Mouse (Mus musculus): ENCODE results near the gene 4833439L19Rik. TPM values are rescaled to one million over a fixed set of nuclear protein-coding genes. Genes with fewer than 3 reads are reported as not detected.

4833439L19Rik gene
- total RNA-seq, 1 experiment, result 52.8 TPM

- TF ChIP-seq MAFK (IDR thresholded peaks at IDR 0.05; ENCODE audit: insufficient read depth, low read depth, low read length) (no peak), ZNF384 (IDR thresholded peaks at IDR 0.05; ENCODE audit: low read depth, low read length) (no peak), HCFC1 (IDR thresholded peaks at IDR 0.05; ENCODE audit: borderline replicate concordance, insufficient read depth, low read length) (no peak), ZC3H11A (IDR thresholded peaks at IDR 0.05; ENCODE audit: borderline replicate concordance, low read depth, low read length) (no peak), CHD2 (IDR thresholded peaks at IDR 0.05; ENCODE audit: low read depth, low read length) (no peak)
- in situ Hi-C loops (cut with MboI; ENCODE audit: low sequenced_read_pairs in 2 of 2, unreplicated experiment in 2 of 2), result no loop called here
- peaks cover 59% of the 10 kb centered on the region for H3K36me3 ChIP-seq (ENCODE audit: control insufficient read depth, insufficient read depth, low read length, poor library complexity, severe bottlenecking)
Measured at GRCm38 (mm10) chr13:54556176-54556575, 9.1 kb downstream of the 4833439L19Rik start.

GRCm38 (mm10) chr13:54548036-54548435 is 17.2 kb downstream of the 4833439L19Rik start:
- DNase-seq (ENCODE audit: low read depth, low spot score), result no peak
- Histone ChIP-seq H3K4me3 (ENCODE audit: insufficient read depth in 1 of 2, low read depth in 1 of 2, low read length in 2 of 2, poor library complexity in 1 of 2, severe bottlenecking in 1 of 2) (no peak overlapping the region), H3K9me3 (ENCODE audit: control insufficient read depth, insufficient read depth, low read depth, low read length) (no peaks in the 10 kb centered on the region), H3K36me3 (ENCODE audit: control insufficient read depth, insufficient read depth, low read length, poor library complexity, severe bottlenecking) (peaks cover 27% of the 10 kb centered on the region), H3K27ac (ENCODE audit: insufficient read depth, low read depth, low read length, poor library complexity, severe bottlenecking) (no peak overlapping the region), H3K9ac (ENCODE audit: insufficient read depth, low read depth, low read length, poor library complexity, severe bottlenecking) (no peak overlapping the region), H3K4me1 (ENCODE audit: control insufficient read depth in 2 of 2, insufficient read depth in 2 of 2, low read length in 2 of 2, poor library complexity in 1 of 2) (no peaks in the 10 kb centered on the region)
- TF ChIP-seq CHD2 (IDR thresholded peaks at IDR 0.05; ENCODE audit: low read depth, low read length) (no peak), MAFK (IDR thresholded peaks at IDR 0.05; ENCODE audit: insufficient read depth, low read depth, low read length) (no peak), ZC3H11A (IDR thresholded peaks at IDR 0.05; ENCODE audit: borderline replicate concordance, low read depth, low read length) (no peak), HCFC1 (IDR thresholded peaks at IDR 0.05; ENCODE audit: borderline replicate concordance, insufficient read depth, low read length) (no peak), ZNF384 (IDR thresholded peaks at IDR 0.05; ENCODE audit: low read depth, low read length) (no peak)
- in situ Hi-C loops (cut with MboI; ENCODE audit: low sequenced_read_pairs in 2 of 2, unreplicated experiment in 2 of 2), result no loop called here

More at GRCm38 (mm10) chr13:54556176-54556575, 9.1 kb downstream of the 4833439L19Rik start:
- no peak overlapping the region for H3K4me3 ChIP-seq (ENCODE audit: insufficient read depth in 1 of 2, low read depth in 1 of 2, low read length in 2 of 2, poor library complexity in 1 of 2, severe bottlenecking in 1 of 2)
- no peak overlapping the region for H3K27ac ChIP-seq (ENCODE audit: insufficient read depth, low read depth, low read length, poor library complexity, severe bottlenecking)
- H3K9me3 ChIP-seq (ENCODE audit: control insufficient read depth, insufficient read depth, low read depth, low read length), result no peaks in the 10 kb centered on the region
- H3K9ac ChIP-seq (ENCODE audit: insufficient read depth, low read depth, low read length, poor library complexity, severe bottlenecking), result no peak overlapping the region
- DNase-seq (ENCODE audit: low read depth, low spot score), result no peak
- no peaks in the 10 kb centered on the region for H3K4me1 ChIP-seq (ENCODE audit: control insufficient read depth in 2 of 2, insufficient read depth in 2 of 2, low read length in 2 of 2, poor library complexity in 1 of 2)

GRCm38 (mm10) chr13:54532134-54532533 is 33.1 kb downstream of the 4833439L19Rik start:
- Histone ChIP-seq H3K4me3 (ENCODE audit: insufficient read depth in 1 of 2, low read depth in 1 of 2, low read length in 2 of 2, poor library complexity in 1 of 2, severe bottlenecking in 1 of 2) (no peak overlapping the region), H3K36me3 (ENCODE audit: control insufficient read depth, insufficient read depth, low read length, poor library complexity, severe bottlenecking) (peaks cover 10% of the 10 kb centered on the region), H3K27ac (ENCODE audit: insufficient read depth, low read depth, low read length, poor library complexity, severe bottlenecking) (no peak overlapping the region), H3K4me1 (ENCODE audit: control insufficient read depth in 2 of 2, insufficient read depth in 2 of 2, low read length in 2 of 2, poor library complexity in 1 of 2) (peaks cover 0 to 2% of the 10 kb centered on the region in 2 experiments; a peak in 1 of 4 replicates), H3K9ac (ENCODE audit: insufficient read depth, low read depth, low read length, poor library complexity, severe bottlenecking) (no peak overlapping the region), H3K9me3 (ENCODE audit: control insufficient read depth, insufficient read depth, low read depth, low read length) (no peaks in the 10 kb centered on the region)
- DNase-seq (ENCODE audit: low read depth, low spot score), result no peak
- TF ChIP-seq MAFK (IDR thresholded peaks at IDR 0.05; ENCODE audit: insufficient read depth, low read depth, low read length) (no peak), ZC3H11A (IDR thresholded peaks at IDR 0.05; ENCODE audit: borderline replicate concordance, low read depth, low read length) (no peak), ZNF384 (IDR thresholded peaks at IDR 0.05; ENCODE audit: low read depth, low read length) (no peak)
- in situ Hi-C loops (cut with MboI; ENCODE audit: low sequenced_read_pairs in 2 of 2, unreplicated experiment in 2 of 2), result no loop called here

- Histone ChIP-seq H3K36me3 (ENCODE audit: control insufficient read depth, insufficient read depth, low read length, poor library complexity, severe bottlenecking) (peaks cover 28% of the 10 kb centered on the region), H3K9ac (ENCODE audit: insufficient read depth, low read depth, low read length, poor library complexity, severe bottlenecking) (no peak overlapping the region), H3K4me1 (ENCODE audit: control insufficient read depth in 2 of 2, insufficient read depth in 2 of 2, low read length in 2 of 2, poor library complexity in 1 of 2) (no peaks in the 10 kb centered on the region), H3K9me3 (ENCODE audit: control insufficient read depth, insufficient read depth, low read depth, low read length) (no peaks in the 10 kb centered on the region), H3K27ac (ENCODE audit: insufficient read depth, low read depth, low read length, poor library complexity, severe bottlenecking) (no peak overlapping the region), H3K4me3 (ENCODE audit: insufficient read depth in 1 of 2, low read depth in 1 of 2, low read length in 2 of 2, poor library complexity in 1 of 2, severe bottlenecking in 1 of 2) (no peak overlapping the region)
- no peak for DNase-seq (ENCODE audit: low read depth, low spot score)
- TF ChIP-seq HCFC1 (IDR thresholded peaks at IDR 0.05; ENCODE audit: borderline replicate concordance, insufficient read depth, low read length) (no peak), ZC3H11A (IDR thresholded peaks at IDR 0.05; ENCODE audit: borderline replicate concordance, low read depth, low read length) (no peak), ZNF384 (IDR thresholded peaks at IDR 0.05; ENCODE audit: low read depth, low read length) (no peak), CHD2 (IDR thresholded peaks at IDR 0.05; ENCODE audit: low read depth, low read length) (no peak), MAFK (IDR thresholded peaks at IDR 0.05; ENCODE audit: insufficient read depth, low read depth, low read length) (no peak)
- in situ Hi-C loops (cut with MboI; ENCODE audit: low sequenced_read_pairs in 2 of 2, unreplicated experiment in 2 of 2), result no loop called here
Measured at GRCm38 (mm10) chr13:54527140-54527539, 38.1 kb downstream of the 4833439L19Rik start.

- Histone ChIP-seq H3K36me3 (ENCODE audit: control insufficient read depth, insufficient read depth, low read length, poor library complexity, severe bottlenecking) (peaks cover 21% of the 10 kb centered on the region; the same call in 1 of the 2 replicates), H3K9me3 (ENCODE audit: control insufficient read depth, insufficient read depth, low read depth, low read length) (no peaks in the 10 kb centered on the region), H3K4me1 (ENCODE audit: control insufficient read depth in 2 of 2, insufficient read depth in 2 of 2, low read length in 2 of 2, poor library complexity in 1 of 2) (no peaks in the 10 kb centered on the region), H3K9ac (ENCODE audit: insufficient read depth, low read depth, low read length, poor library complexity, severe bottlenecking) (no peak overlapping the region), H3K4me3 (ENCODE audit: insufficient read depth in 1 of 2, low read depth in 1 of 2, low read length in 2 of 2, poor library complexity in 1 of 2, severe bottlenecking in 1 of 2) (no peak overlapping the region), H3K27ac (ENCODE audit: insufficient read depth, low read depth, low read length, poor library complexity, severe bottlenecking) (no peak overlapping the region)
- DNase-seq (ENCODE audit: low read depth, low spot score), result no peak
- in situ Hi-C loops (cut with MboI; ENCODE audit: low sequenced_read_pairs in 2 of 2, unreplicated experiment in 2 of 2), result no loop called here
- TF ChIP-seq CHD2 (IDR thresholded peaks at IDR 0.05; ENCODE audit: low read depth, low read length) (no peak), ZC3H11A (IDR thresholded peaks at IDR 0.05; ENCODE audit: borderline replicate concordance, low read depth, low read length) (no peak)
Measured at GRCm38 (mm10) chr13:54521181-54521580, 44.1 kb downstream of the 4833439L19Rik start.
